Mouse (Mus musculus) E14TG2a.4 (cell line): Measurements from ENCODE around the gene Igfbp7.

Source experiments
- H3K27me3 ChIP-seq: 2 replicates; pipeline ENCODE4 v1.6.1; 2014; ENCODE audit warnings: low read length, control low read depth; ENCODE audit not compliant: insufficient read depth
- H3K36me3 ChIP-seq: 2 replicates; pipeline ENCODE4 v1.6.1; 2014; ENCODE audit warnings: low read length, control low read depth; ENCODE audit not compliant: insufficient read depth
- H3K4me1 ChIP-seq: replicated peaks from 2 replicates; pipeline ENCODE4 v1.6.1; 2014; ENCODE audit warnings: low read depth, low read length, control low read depth
- H3K4me3 ChIP-seq: replicated peaks from 2 replicates; pipeline ENCODE4 v1.5.1; 2014; ENCODE audit warnings: mild to moderate bottlenecking, low read length
- H3K9me3 ChIP-seq: 2 replicates; pipeline ENCODE4 v1.6.1; 2014; ENCODE audit warnings: low read length, control low read depth
- CTCF ChIP-seq: conservative IDR thresholded peaks from 2 replicates; pipeline ENCODE4 v1.5.1; 2014; ENCODE audit warnings: low read length
- NANOG ChIP-seq: IDR thresholded peaks from 2 replicates; pipeline ENCODE4 v1.6.1; 2014; ENCODE audit warnings: borderline replicate concordance, low read length, mixed read lengths
- POU5F1 ChIP-seq: IDR thresholded peaks from 2 replicates; pipeline ENCODE4 v1.6.1; 2014; ENCODE audit warnings: low read length, borderline replicate concordance

The Igfbp7 gene

GRCm38 (mm10) chr5:77399076-77399475, 8.8 kb downstream of the Igfbp7 start:
- Histone ChIP-seq H3K9me3 (no peaks in the 10 kb centered on the region), H3K4me1 (peaks cover 20% of the 10 kb centered on the region; the same call in 1 of the 2 replicates), H3K27me3 (0 out of 2 replicates have a peak, but pooled peaks cover 2% of the 10 kb centered on the region), H3K36me3 (no peaks in the 10 kb centered on the region), H3K4me3 (no peak overlapping the region)
- TF ChIP-seq POU5F1 (no peak), NANOG (no peak), CTCF (no peak)

- TF ChIP-seq POU5F1 (no peak), CTCF (no peak), NANOG (no peak)
- H3K36me3 ChIP-seq = no peaks in the 10 kb centered on the region
- no peaks in the 10 kb centered on the region for H3K9me3 ChIP-seq
- H3K4me1 ChIP-seq = peaks cover 20% of the 10 kb centered on the region; the same call in 1 of the 2 replicates
- 0 out of 2 replicates have a peak, but pooled peaks cover 2% of the 10 kb centered on the region for H3K27me3 ChIP-seq
- no peak overlapping the region for H3K4me3 ChIP-seq
Observed at GRCm38 (mm10) chr5:77398285-77399057, 9.4 kb downstream of the Igfbp7 start.

- H3K4me1 ChIP-seq = 0 out of 2 replicates have a peak, but pooled peaks cover 10% of the 10 kb centered on the region
- 0 out of 2 replicates have a peak, but pooled peaks cover 2% of the 10 kb centered on the region for H3K27me3 ChIP-seq
- TF ChIP-seq CTCF (no peak), NANOG (no peak), POU5F1 (no peak)
- no peak overlapping the region for H3K4me3 ChIP-seq
- H3K36me3 ChIP-seq = no peaks in the 10 kb centered on the region
- no peaks in the 10 kb centered on the region for H3K9me3 ChIP-seq
Observed at GRCm38 (mm10) chr5:77393990-77394618, 13.7 kb downstream of the Igfbp7 start.

- H3K4me1 ChIP-seq = 0 out of 2 replicates have a peak, but pooled peaks cover 1% of the 10 kb centered on the region
- H3K27me3 ChIP-seq = 0 out of 2 replicates have a peak, but pooled peaks cover 2% of the 10 kb centered on the region
- no peak overlapping the region for H3K4me3 ChIP-seq
- H3K36me3 ChIP-seq = no peaks in the 10 kb centered on the region
- no peaks in the 10 kb centered on the region for H3K9me3 ChIP-seq
- TF ChIP-seq POU5F1 (no peak), NANOG (no peak), CTCF (no peak)
Observed at GRCm38 (mm10) chr5:77393094-77393619, 14.7 kb downstream of the Igfbp7 start.

- Histone ChIP-seq H3K9me3 (no peaks in the 10 kb centered on the region), H3K36me3 (no peaks in the 10 kb centered on the region), H3K27me3 (no peaks in the 10 kb centered on the region), H3K4me3 (no peak overlapping the region), H3K4me1 (no peaks in the 10 kb centered on the region)
- TF ChIP-seq NANOG (no peak), CTCF (no peak)
Observed at GRCm38 (mm10) chr5:77390272-77390671, 17.6 kb downstream of the Igfbp7 start.

DNA sequence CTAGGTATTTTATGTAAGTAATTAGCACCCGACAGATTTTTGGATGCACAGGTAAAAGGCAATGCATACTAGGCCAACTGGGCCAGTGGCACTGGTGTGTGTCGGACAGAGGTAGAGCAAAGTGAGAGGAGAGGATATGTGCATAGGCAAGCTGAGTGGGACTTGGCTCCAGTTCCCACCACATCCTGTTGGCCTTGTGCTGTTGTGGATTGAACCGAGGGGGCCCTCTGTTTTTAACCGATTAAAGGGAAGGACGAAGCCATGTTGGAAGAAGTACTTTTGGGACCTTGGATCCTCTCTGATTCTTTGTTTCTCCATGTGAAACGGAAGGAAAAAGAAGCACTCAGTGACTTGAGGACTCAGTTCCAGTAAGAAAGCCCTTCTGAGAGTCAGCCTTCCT, 19.5 kb downstream of the Igfbp7 start:
- Histone ChIP-seq H3K9me3 (no peaks in the 10 kb centered on the region), H3K27me3 (no peaks in the 10 kb centered on the region), H3K4me3 (no peak overlapping the region), H3K4me1 (no peaks in the 10 kb centered on the region), H3K36me3 (no peaks in the 10 kb centered on the region)
- TF ChIP-seq POU5F1 = no peak
- no peak for TF ChIP-seq CTCF
- no peak for TF ChIP-seq NANOG

DNA sequence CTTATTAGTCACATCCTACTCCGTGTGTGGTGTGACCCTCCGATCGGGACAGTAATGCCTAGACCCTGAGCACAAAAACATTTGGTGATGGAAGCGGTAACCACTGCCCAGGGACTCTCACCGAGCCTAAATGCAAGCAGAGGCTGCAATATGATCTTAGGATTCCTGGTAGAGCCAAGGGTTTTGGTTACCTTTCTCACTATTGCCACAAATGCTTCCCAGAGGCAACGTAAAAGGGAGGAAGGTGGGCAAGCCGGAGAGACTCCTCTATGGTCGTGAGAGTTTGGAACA, 20.5 kb downstream of the Igfbp7 start:
- Histone ChIP-seq H3K9me3 (no peaks in the 10 kb centered on the region), H3K36me3 (no peaks in the 10 kb centered on the region), H3K4me3 (no peak overlapping the region), H3K4me1 (peaks cover 4% of the 10 kb centered on the region; the same call in 1 of the 2 replicates), H3K27me3 (no peaks in the 10 kb centered on the region)
- TF ChIP-seq CTCF (no peak), NANOG (no peak), POU5F1 (no peak)

DNA sequence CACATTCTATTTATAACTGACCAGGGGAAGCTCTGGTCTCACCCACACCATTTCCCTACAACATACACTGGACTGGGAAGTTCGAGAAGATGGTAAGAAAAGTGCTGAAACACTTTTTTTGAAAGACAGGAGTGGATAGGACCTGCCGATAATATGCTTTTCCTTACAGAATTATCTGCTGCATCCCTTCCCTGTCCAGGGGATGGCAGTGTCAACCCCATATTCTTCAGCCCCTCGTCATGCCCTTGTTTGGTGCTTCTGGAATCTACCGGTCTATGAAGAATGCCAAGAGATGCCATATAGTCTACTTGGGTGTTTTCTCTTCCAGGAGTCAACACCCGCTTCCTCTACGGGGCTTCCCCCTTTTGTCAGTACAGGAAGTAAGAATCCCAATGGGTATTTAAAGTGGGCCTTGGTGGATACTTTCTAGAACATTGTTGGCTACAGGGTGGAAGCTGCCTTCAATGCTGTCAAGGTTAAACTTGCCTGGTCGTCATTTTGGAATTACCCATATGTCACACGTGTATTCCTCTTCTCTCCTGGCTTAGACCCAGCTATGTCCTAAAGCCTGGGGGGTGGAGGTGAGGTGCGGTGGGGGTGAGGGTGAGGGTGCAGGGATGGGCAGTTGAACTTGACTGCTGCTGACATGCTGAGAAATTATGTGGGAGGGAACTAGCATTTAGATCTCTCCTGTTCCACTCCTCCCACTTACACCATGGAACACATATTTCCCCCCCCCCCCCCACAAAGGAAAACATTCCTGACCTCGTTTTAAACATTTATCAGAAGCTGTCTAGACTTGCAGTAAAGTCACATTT, 21.0 kb downstream of the Igfbp7 start:
- no peak overlapping the region for H3K4me3 ChIP-seq
- H3K4me1 ChIP-seq = peaks cover 9% of the 10 kb centered on the region; the same call in 1 of the 2 replicates
- H3K36me3 ChIP-seq = no peaks in the 10 kb centered on the region
- no peaks in the 10 kb centered on the region for H3K27me3 ChIP-seq
- no peaks in the 10 kb centered on the region for H3K9me3 ChIP-seq
- TF ChIP-seq NANOG (no peak), CTCF (no peak), POU5F1 (no peak)
